9 mouse cellular contexts compared by ENCODE assay signal in genomic region chr6:52176391-52176790, GRCm38 (mm10). TPM values are rescaled to one million over a fixed set of nuclear protein-coding genes. Genes with fewer than 3 reads are reported as not detected.
DNase-seq lines count a peak whose midpoint lies in the region; ATAC-seq and TF ChIP-seq lines count a peak whose summit lies in the region.
"Had no signal": no experiment of that assay in that cellular context is flagged by ENCODE, and none has a peak within 500 bp of the region (broad histone marks: within the 10 kb centered on the region; RNA-seq: fewer than 3 reads in every experiment).

No protein-coding gene starts in this region.

- peak overlapping the region; percentile 72 for H3K4me3 ChIP-seq in gastrocnemius, adult 2 months
- peak overlapping the region; percentile 59 for H3K4me3 ChIP-seq in brown adipose tissue, adult 24 weeks (ENCODE audit: insufficient read depth, low read depth, low read length)
- H3K4me3 ChIP-seq in hindbrain, postnatal 0 days (ENCODE audit: low read length), result peak overlapping the region; percentile 41
- H3K4me3 ChIP-seq in limb, embryonic 15.5 days, result peak overlapping the region; percentile 39

- no peaks in the 10 kb centered on the region for H3K9me3 ChIP-seq in hindbrain, postnatal 0 days (ENCODE audit: low read length)
- H3K9me3 ChIP-seq in limb, embryonic 15.5 days, result no peaks in the 10 kb centered on the region

- no peak for ATAC-seq in hindbrain, postnatal 0 days
- no peak for ATAC-seq in limb, embryonic 15.5 days (ENCODE audit: insufficient number of reproducible peaks, low FRiP score, low TSS enrichment, low read depth)
- ATAC-seq in megakaryocyte, adult 5-6 weeks (ENCODE audit: poor library complexity, severe bottlenecking), result no peak

- no peak for TF ChIP-seq CTCF in gastrocnemius, adult 2 months (IDR thresholded peaks at IDR 0.05)
- no peak for TF ChIP-seq CTCF in hindbrain, postnatal 0 days (IDR thresholded peaks at IDR 0.05; ENCODE audit: low read depth)

- intact Hi-C loops in gastrocnemius, adult 2 months (cut with DNase I), result no loop called here
- intact Hi-C loops in gastrocnemius, postnatal 36 days (cut with DNase I), result no loop called here

- peak overlapping the region; percentile 71 for H3K27ac ChIP-seq in gastrocnemius, adult 2 months
- peak overlapping the region; percentile 63 for H3K27ac ChIP-seq in brown adipose tissue, adult 24 weeks (replicated peaks; ENCODE audit: low read depth, low read length)
- peak overlapping the region; percentile 92 for H3K27ac ChIP-seq in hindbrain, postnatal 0 days
- no peak overlapping the region for H3K27ac ChIP-seq in limb, embryonic 15.5 days

- peaks cover 23% of the 10 kb centered on the region for H3K4me1 ChIP-seq in brown adipose tissue, adult 24 weeks (ENCODE audit: control insufficient read depth, insufficient read depth, insufficient read length, low read length)
- H3K4me1 ChIP-seq in hindbrain, postnatal 0 days (ENCODE audit: insufficient read depth, low read length), result no peaks in the 10 kb centered on the region
- peaks cover 50% of the 10 kb centered on the region for H3K4me1 ChIP-seq in limb, embryonic 15.5 days

- 4% methylated on average over 6 of the region's 6 CpGs for WGBS in hindbrain, postnatal 0 days
- 18% methylated on average over 6 of the region's 6 CpGs for WGBS in limb, embryonic 15.5 days

- no peaks in the 10 kb centered on the region for H3K36me3 ChIP-seq in hindbrain, postnatal 0 days (ENCODE audit: insufficient read depth, low read length)
- no peaks in the 10 kb centered on the region for H3K36me3 ChIP-seq in limb, embryonic 15.5 days

- H3K4me2 ChIP-seq in hindbrain, postnatal 0 days (ENCODE audit: low read depth, low read length), result peak overlapping the region; percentile 58
- peak overlapping the region; percentile 53 for H3K4me2 ChIP-seq in limb, embryonic 15.5 days

- H3K9ac ChIP-seq in hindbrain, postnatal 0 days (replicated peaks; ENCODE audit: low read length), result peak overlapping the region; percentile 60
- H3K9ac ChIP-seq in limb, embryonic 15.5 days, result no peak overlapping the region

- no peak for DNase-seq in gastrocnemius, adult 2 months
- DNase-seq in gastrocnemius, postnatal 4 days (ENCODE audit: low spot score in 2 of 2), result no peak
- no peak for DNase-seq in hindbrain, postnatal 0 days (ENCODE audit: low spot score)
- no peak for DNase-seq in frontal cortex, postnatal 36 days (ENCODE audit: low spot score in 2 of 2)
- DNase-seq in gastrocnemius, postnatal 36 days, result no peak
- DNase-seq: cerebellum, adult 11-12 months had no signal

- H3K27me3 ChIP-seq in hindbrain, postnatal 0 days (ENCODE audit: insufficient read depth, low read length), result peaks cover 63% of the 10 kb centered on the region
- H3K27me3 ChIP-seq in limb, embryonic 15.5 days, result peaks cover 78% of the 10 kb centered on the region

RNA-seq across cellular contexts. Expression of gene 5730596B20Rik, which starts 0.9 kb away (rescaled TPM):
- total RNA-seq in gastrocnemius, adult 2 months (2021), result under 1 TPM in 1 of 2 experiments, not detected in 1; 0.10 TPM
- under 1 TPM; 0.34 to 0.54 TPM for total RNA-seq in gastrocnemius, postnatal 4 days (2021)
- not detected in 2 replicates for polyA plus RNA-seq in brown adipose tissue, adult 24 weeks (2012; ENCODE audit: insufficient read depth, insufficient read length, missing spikeins)
- 1.1 and 1.2 TPM in 2 replicates for total RNA-seq in hindbrain, postnatal 0 days (2014; rRNA removed)
- polyA plus RNA-seq in hindbrain, postnatal 0 days (2015; fragmentation: Nextera tagmentation; extraction: Ambion mirVana), result 1.3 and 1.5 TPM in 2 replicates
- polyA plus RNA-seq in limb, embryonic 15.5 days (2015; fragmentation: Nextera tagmentation; extraction: Ambion mirVana), result 0.10 and 0.26 TPM in 2 replicates
- not detected in 2 replicates for total RNA-seq in megakaryocyte, adult 5-6 weeks (2015)
- total RNA-seq in megakaryocyte, adult 5-6 weeks (2017), result not detected in 2 replicates
- not detected for total RNA-seq in gastrocnemius, postnatal 36 days (2021)

RNA-seq across cellular contexts. Expression of gene Hoxa2, which starts 11.8 kb away (rescaled TPM):
- total RNA-seq in gastrocnemius, adult 2 months (2021), result under 1 TPM; 0.47 to 0.56 TPM
- 1 to 10 TPM; 1.1 to 1.5 TPM for total RNA-seq in gastrocnemius, postnatal 4 days (2021)
- polyA plus RNA-seq in brown adipose tissue, adult 24 weeks (2012; ENCODE audit: insufficient read depth, insufficient read length, missing spikeins), result 2.9 TPM in 1 of 2 replicates, not detected in the other
- 20.3 and 24.3 TPM in 2 replicates for total RNA-seq in hindbrain, postnatal 0 days (2014; rRNA removed)
- polyA plus RNA-seq in hindbrain, postnatal 0 days (2015; fragmentation: Nextera tagmentation; extraction: Ambion mirVana), result 16.3 and 16.5 TPM in 2 replicates
- polyA plus RNA-seq in limb, embryonic 15.5 days (2015; fragmentation: Nextera tagmentation; extraction: Ambion mirVana), result 0.59 and 0.76 TPM in 2 replicates
- total RNA-seq in megakaryocyte, adult 5-6 weeks (2015), result not detected in 2 replicates
- not detected in 2 replicates for total RNA-seq in megakaryocyte, adult 5-6 weeks (2017)
- under 1 TPM in 1 of 2 experiments, not detected in 1; 0.22 TPM for total RNA-seq in gastrocnemius, postnatal 36 days (2021)

RNA-seq across cellular contexts. Expression of gene Hoxa4, which starts 15.2 kb away (rescaled TPM):
- 1 to 10 TPM; 2.7 to 3.3 TPM for total RNA-seq in gastrocnemius, adult 2 months (2021)
- total RNA-seq in gastrocnemius, postnatal 4 days (2021), result 10 to 100 TPM in 1 of 2 experiments, 1 to 10 TPM in 1; 9.2 to 11.8 TPM
- 14.0 and 26.4 TPM in 2 replicates for polyA plus RNA-seq in brown adipose tissue, adult 24 weeks (2012; ENCODE audit: insufficient read depth, insufficient read length, missing spikeins)
- total RNA-seq in hindbrain, postnatal 0 days (2014; rRNA removed), result 4.8 and 7.3 TPM in 2 replicates
- polyA plus RNA-seq in hindbrain, postnatal 0 days (2015; fragmentation: Nextera tagmentation; extraction: Ambion mirVana), result 10.5 and 12.0 TPM in 2 replicates
- 0.52 and 0.63 TPM in 2 replicates for polyA plus RNA-seq in limb, embryonic 15.5 days (2015; fragmentation: Nextera tagmentation; extraction: Ambion mirVana)
- total RNA-seq in megakaryocyte, adult 5-6 weeks (2015), result 0.27 TPM in 1 of 2 replicates, not detected in the other
- total RNA-seq in megakaryocyte, adult 5-6 weeks (2017), result 0.28 TPM in 1 of 2 replicates, not detected in the other
- total RNA-seq in gastrocnemius, postnatal 36 days (2021), result 1 to 10 TPM; 2.0 TPM

RNA-seq across cellular contexts. Expression of gene Hoxa1, which starts 18.3 kb away (rescaled TPM):
- under 1 TPM; 0.13 to 0.22 TPM for total RNA-seq in gastrocnemius, adult 2 months (2021)
- total RNA-seq in gastrocnemius, postnatal 4 days (2021), result under 1 TPM; 0.34 to 0.54 TPM
- polyA plus RNA-seq in brown adipose tissue, adult 24 weeks (2012; ENCODE audit: insufficient read depth, insufficient read length, missing spikeins), result 0.50 and 0.99 TPM in 2 replicates
- total RNA-seq in hindbrain, postnatal 0 days (2014; rRNA removed), result 1.1 and 3.7 TPM in 2 replicates
- polyA plus RNA-seq in hindbrain, postnatal 0 days (2015; fragmentation: Nextera tagmentation; extraction: Ambion mirVana), result 1.1 and 1.2 TPM in 2 replicates
- polyA plus RNA-seq in limb, embryonic 15.5 days (2015; fragmentation: Nextera tagmentation; extraction: Ambion mirVana), result 0.52 and 0.68 TPM in 2 replicates
- total RNA-seq in megakaryocyte, adult 5-6 weeks (2015), result 0.11 TPM in 1 of 2 replicates, not detected in the other
- 0.37 TPM in 1 of 2 replicates, not detected in the other for total RNA-seq in megakaryocyte, adult 5-6 weeks (2017)
- total RNA-seq in gastrocnemius, postnatal 36 days (2021), result under 1 TPM; 0.13 to 0.15 TPM

RNA-seq across cellular contexts. Expression of gene Hoxa5, which starts 28.0 kb away (rescaled TPM):
- total RNA-seq in gastrocnemius, adult 2 months (2021), result 1 to 10 TPM; 2.2 to 2.9 TPM
- total RNA-seq in gastrocnemius, postnatal 4 days (2021), result 1 to 10 TPM; 4.4 to 5.1 TPM
- polyA plus RNA-seq in brown adipose tissue, adult 24 weeks (2012; ENCODE audit: insufficient read depth, insufficient read length, missing spikeins), result 35.9 and 39.4 TPM in 2 replicates
- total RNA-seq in hindbrain, postnatal 0 days (2014; rRNA removed), result 99.2 and 108 TPM in 2 replicates
- polyA plus RNA-seq in hindbrain, postnatal 0 days (2015; fragmentation: Nextera tagmentation; extraction: Ambion mirVana), result 81.7 and 89.4 TPM in 2 replicates
- 1.7 and 2.1 TPM in 2 replicates for polyA plus RNA-seq in limb, embryonic 15.5 days (2015; fragmentation: Nextera tagmentation; extraction: Ambion mirVana)
- 0.09 and 0.13 TPM in 2 replicates for total RNA-seq in megakaryocyte, adult 5-6 weeks (2015)
- total RNA-seq in megakaryocyte, adult 5-6 weeks (2017), result 0.18 TPM in 1 of 2 replicates, not detected in the other
- total RNA-seq in gastrocnemius, postnatal 36 days (2021), result 1 to 10 TPM; 1.6 to 2.0 TPM
